Mouse (Mus musculus) neural tube, embryonic 10.5 days (tissue): ENCODE measurements around the gene Zim1.

ENCODE experiments used
- DNase-seq: peaks from one replicate; pipeline ENCODE4 v3.0.0-alpha.2; 2017; ENCODE audit warnings: low spot score; ENCODE audit errors: extremely low spot score

Gene Zim1

DNA sequence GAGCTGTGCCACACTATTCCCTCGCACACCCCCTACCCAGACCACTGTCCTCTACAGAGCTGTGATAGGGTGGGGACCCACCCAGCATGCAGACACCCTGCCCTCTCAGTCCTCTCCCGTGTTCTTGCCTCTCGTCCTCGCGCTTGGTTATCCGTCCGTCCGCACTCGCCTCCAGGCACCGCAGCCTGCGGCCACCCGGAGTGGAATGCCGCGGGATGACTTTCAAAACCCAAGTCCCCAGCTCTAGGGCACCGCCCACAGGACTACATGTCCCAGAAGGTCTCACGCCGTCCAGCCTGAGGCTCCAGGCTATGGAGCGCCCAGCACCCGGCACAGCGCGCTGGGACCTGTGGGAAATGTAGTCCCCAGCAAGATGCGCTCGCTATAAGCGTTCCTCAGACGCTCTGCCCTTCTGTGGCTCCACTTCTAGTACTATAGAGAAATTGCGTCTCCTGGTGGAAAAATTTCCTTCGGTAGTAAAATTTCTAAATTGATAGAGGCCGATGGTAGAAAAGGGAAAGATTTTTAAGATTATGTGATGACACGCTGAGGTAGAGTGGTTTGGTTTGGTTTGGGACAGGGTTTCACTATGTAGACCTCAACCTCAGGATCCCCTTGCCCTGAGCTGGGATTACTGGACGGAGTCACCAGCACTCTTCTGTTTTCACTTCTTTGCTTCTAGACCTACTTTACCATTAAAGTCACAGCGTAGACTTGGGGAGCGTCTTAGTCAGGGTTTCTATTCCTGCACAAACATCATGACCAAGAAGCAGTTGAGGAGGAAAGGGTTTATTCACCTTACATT is at the start of gene Zim1:
Zim1 (minus strand) TSS at position 210 of the 805 bp plus-strand sequence.
- peak; percentile 82 for DNase-seq

DNA sequence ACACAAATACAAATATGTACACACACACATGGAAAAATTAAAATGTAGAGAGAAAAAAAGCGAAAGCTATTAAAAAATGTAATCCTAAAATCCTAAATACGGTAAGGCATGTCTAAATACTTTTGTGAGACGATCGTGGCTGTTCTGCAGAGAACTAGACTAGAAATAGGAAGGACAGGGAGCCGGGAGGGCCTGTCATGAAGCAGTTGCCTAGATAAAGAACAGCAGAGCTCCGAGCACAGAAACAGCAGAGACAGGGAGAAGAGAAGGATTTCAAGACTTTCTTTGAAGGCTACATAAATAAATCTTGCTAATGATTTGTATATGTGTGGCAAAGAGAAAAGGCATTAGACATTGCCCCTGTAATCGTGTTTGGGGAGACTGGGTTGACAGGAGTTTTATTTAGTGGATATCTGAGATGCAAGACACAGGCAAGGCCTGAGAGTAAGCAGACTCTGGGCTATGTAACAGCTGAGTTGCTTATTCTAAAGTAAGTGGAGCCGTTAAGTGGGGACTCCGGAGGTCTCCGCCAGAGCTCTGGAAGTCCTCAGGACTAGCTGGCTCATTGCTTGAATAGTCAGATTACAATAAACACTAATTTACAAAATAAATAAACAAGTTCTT is 48.1 kb upstream of the Zim1 start:
- DNase-seq, result no peak

DNA sequence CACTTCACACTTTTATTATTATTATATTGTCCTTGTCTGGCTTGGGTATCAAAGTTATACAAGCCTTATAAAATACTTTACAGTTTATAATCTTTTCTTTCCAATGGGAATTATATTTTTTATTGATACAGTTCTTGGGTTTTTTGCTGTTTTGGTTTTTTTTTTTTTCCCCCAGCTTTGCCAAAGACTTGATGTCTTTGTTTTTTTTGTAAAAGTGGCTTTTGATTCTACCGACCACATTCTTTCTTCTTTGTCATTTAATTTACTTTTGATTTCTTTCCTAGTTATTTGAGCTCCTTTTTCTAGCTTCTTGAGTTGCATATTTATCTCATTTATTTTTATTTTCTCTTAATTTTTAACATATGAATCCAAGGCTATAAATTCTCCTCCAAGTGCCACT is 39.8 kb upstream of the Zim1 start:
- no peak for DNase-seq

GRCm38 (mm10) chr7:6731930-6732329 is 35.7 kb upstream of the Zim1 start:
- DNase-seq, result peak; percentile 26

GRCm38 (mm10) chr7:6731373-6731772 is 35.1 kb upstream of the Zim1 start:
- DNase-seq, result no peak

GRCm38 (mm10) chr7:6730801-6731200 is 34.6 kb upstream of the Zim1 start:
- peak; percentile 48 for DNase-seq

DNA sequence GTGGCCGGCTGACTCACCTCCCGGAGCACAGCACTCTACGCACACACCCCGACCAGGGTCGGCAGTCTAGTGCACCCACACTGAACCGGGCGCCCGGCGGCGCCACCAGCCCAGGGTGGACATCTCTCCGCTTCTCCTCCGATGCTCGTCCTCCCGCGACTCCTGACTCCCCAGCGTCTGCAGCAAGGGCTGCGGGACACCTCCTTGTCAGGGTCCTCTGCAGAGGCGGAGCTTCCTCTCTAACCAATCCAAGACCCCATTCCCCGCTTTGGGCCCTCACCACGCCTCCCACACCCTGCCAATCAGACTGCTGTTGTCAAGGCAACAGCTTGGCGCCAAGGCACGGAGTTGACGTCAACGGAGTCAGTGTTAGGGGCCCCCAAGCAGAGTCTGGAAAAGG is 34.0 kb upstream of the Zim1 start, which contains the start of the genes Peg3 and Usp29:
Peg3 (minus strand) TSS at position 191 of the 400 bp plus-strand sequence.
Usp29 (plus strand) TSS at position 338 of the 400 bp plus-strand sequence.
- DNase-seq, result peak; percentile 89

GRCm38 (mm10) chr7:6729061-6729817 is 33.0 kb upstream of the Zim1 start:
- peak; percentile 87 for DNase-seq

DNA sequence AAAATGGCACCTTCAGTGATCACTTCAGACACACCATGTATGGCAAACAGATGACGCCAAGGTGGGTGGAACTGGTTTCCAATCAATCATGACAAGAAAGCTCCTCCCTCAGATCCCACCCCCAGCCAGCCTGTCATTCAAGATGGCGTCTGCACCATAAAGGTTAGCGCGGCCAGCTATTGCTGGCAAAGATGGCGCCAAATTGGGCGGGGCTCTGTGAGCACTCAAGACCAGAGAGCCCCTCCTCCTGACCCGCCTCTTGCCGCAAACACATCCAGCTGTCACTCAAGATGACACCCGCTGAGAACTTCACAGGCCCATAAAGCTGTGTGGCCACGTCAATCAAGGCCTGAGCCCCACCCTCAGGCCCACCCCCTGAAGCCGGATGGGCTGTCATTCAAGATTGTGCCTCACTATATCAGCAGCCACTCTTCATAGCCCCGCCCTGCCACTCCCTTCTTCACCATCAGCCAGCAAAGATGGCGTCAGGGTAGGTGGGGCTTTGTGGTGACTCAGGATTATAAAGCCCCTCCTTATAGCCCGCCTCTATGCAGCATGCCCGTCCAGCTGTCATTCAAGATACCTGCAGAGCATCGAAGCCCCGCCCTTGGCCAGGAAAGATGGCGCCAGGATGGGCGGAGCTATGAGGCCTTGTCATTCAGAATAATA is 32.1 kb upstream of the Zim1 start:
- peak; percentile 83 for DNase-seq

DNA sequence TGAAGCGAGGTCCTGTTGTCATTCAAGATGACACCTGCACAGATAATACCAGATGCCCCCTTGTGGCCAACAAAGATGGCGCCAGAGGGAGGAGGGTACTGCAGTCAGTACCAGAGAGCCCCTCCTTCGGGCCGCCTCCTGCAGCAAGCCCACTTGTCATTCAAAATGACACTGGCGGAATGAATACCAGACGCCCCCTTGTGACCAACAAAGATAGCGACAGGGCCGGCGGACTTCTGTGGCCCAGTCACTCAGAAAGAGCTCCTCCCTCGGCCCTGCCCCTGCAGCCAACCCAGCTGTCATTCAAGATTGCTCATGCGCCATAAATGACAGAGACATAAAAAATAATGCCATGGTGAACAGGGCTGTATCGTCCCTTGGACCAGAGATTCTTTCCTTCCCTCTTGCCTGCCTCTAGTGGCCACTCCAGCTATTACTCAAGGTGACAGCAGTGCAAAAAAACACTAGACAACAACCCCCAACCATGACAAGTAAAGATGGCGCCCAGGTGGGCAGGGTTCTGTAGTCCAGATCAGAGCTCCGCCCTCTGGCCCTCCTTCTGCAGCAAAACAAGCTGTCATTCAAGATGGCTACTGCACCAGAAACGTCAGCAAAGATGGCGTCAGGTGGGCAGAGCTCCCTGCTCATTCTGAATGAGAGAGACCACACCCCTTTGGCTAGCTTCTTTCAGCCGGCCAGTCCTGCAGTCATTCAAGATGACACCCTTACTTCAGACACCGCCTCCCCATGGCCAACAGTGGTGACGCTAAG is 31.3 kb upstream of the Zim1 start:
- peak; percentile 54 for DNase-seq

- no peak for DNase-seq
Observed at GRCm38 (mm10) chr7:6709396-6709795, 13.1 kb upstream of the Zim1 start.

GRCm38 (mm10) chr7:6708451-6709180 is 12.4 kb upstream of the Zim1 start:
- no peak for DNase-seq

GRCm38 (mm10) chr7:6707416-6708015 is 11.3 kb upstream of the Zim1 start:
- DNase-seq, result no peak

- DNase-seq, result no peak
Observed at GRCm38 (mm10) chr7:6699230-6699629, 3.0 kb upstream of the Zim1 start.

- no peak for DNase-seq
Observed at GRCm38 (mm10) chr7:6685511-6685910, 10.7 kb downstream of the Zim1 start.

- no peak for DNase-seq
Observed at GRCm38 (mm10) chr7:6666726-6667125, 29.5 kb downstream of the Zim1 start.

DNA sequence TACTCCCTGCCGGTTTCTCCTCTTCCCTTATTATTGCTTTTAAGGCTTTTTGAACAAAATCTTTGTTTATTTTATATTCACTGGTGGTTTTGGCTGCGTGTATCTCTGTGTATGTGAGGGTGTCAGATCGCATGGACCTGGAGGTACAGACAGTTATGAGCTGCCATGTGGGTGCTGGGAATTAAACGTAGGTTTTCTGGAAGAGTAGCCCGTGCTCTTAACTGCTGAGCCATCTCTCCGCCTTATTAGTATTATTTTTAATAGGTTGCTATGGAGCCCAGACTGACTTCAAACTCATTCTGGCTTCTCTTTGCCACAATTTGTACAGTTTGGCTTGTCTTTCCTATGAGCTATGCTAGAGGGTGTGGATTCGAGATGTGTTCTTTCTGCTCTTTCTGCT is 32.8 kb downstream of the Zim1 start:
- no peak for DNase-seq

- DNase-seq, result no peak
Observed at GRCm38 (mm10) chr7:6659605-6660004, 36.6 kb downstream of the Zim1 start.

GRCm38 (mm10) chr7:6658606-6659005 is 37.6 kb downstream of the Zim1 start:
- no peak for DNase-seq

DNA sequence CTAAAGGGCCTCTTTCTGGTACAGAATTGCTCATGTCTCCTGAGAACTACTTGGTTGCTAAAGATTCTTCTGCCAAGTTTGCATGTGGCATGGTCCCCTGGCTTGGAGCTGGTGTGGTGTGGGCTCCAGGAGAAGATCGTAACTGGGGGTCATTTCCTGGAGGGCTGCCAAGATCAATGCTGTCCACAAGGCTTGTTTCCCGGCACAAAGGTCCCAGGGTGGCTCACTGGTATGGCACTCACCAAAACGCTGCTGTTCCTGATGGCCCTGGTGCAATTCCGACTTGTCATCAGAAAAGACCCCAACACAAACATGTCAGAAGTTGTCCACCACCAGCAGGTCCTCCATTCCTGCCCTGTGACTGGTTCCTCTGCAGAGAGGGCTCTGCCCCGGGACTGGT is 44.1 kb downstream of the Zim1 start:
- DNase-seq, result no peak
